Mouse (Mus musculus) embryonic fibroblast, embryonic 13.5 days (primary cell): ENCODE results near the gene Mcur1.

ENCODE experiments used
- CTCF ChIP-seq: IDR thresholded peaks from 2 replicates; pipeline ENCODE4 v1.5.1; 2011; ENCODE audit warnings: mild to moderate bottlenecking, control low read depth, low read length, moderate library complexity, borderline replicate concordance; ENCODE audit not compliant: insufficient read depth
- POLR2A ChIP-seq: IDR thresholded peaks from 2 replicates; pipeline ENCODE4 v1.6.1; 2011; ENCODE audit warnings: low read depth, mild to moderate bottlenecking, control low read depth, low read length, moderate library complexity

DNA sequence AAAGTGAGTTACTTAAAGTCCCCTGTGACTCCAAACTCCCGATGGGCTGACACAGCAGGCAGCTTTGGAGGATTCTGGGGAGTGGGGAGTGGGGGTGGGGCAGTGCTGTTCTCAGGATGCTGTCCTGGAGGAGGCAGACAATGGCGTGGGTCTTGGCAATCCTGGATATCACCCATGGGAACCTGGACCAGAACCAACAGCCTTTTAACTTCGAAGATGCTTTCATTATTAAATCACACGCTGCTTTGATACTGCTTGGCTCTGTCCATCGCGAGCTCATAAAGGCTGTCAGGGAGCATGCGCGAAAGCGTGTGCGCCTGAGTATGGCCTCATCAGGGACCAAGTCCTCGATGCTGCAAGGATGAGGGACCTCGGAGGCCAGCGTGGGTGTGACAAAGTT, 43.1 kb upstream of the Mcur1 start:
- TF ChIP-seq POLR2A = no peak
- TF ChIP-seq CTCF = no peak
